Mouse (Mus musculus) heart, embryonic 11.5 days (tissue): Measurements from ENCODE around the gene Jazf1. TPM values are rescaled to one million over a fixed set of nuclear protein-coding genes. Genes with fewer than 3 reads are reported as not detected.
A peak's percentile ranks its signal among the peaks of the same experiment; 100 is the strongest.

Experiments
- ATAC-seq: fragments of 200-750 bp; cut with Nextera tagmentation; replicated peaks from 2 replicates; pipeline ENCODE4 v1.8.0; 2017; ENCODE audit warnings: moderate library complexity; ENCODE audit not compliant: insufficient number of reproducible peaks, low FRiP score, low TSS enrichment
- H3K27ac ChIP-seq: fragments of 300-500 bp; sonication (generic); 2 replicates; pipeline ENCODE4 v1.5.1; 2014; ENCODE audit warnings: mild to moderate bottlenecking, low read depth, low read length
- H3K27me3 ChIP-seq: fragments of 300-500 bp; sonication (generic); 2 replicates; pipeline ENCODE4 v1.6.1; 2014; ENCODE audit warnings: mild to moderate bottlenecking, low read length, mixed read lengths; ENCODE audit not compliant: control insufficient read depth, insufficient read depth
- H3K36me3 ChIP-seq: fragments of 300-500 bp; sonication (generic); 2 replicates; pipeline ENCODE4 v1.6.1; 2014; ENCODE audit warnings: mild to moderate bottlenecking, low read length, moderate library complexity, mixed read lengths; ENCODE audit not compliant: control insufficient read depth, insufficient read depth
- H3K4me1 ChIP-seq: fragments of 300-500 bp; sonication (generic); 2 replicates; pipeline ENCODE4 v1.6.1; 2014; ENCODE audit warnings: low read length; ENCODE audit not compliant: control insufficient read depth, insufficient read depth
- H3K4me2 ChIP-seq: fragments of 300-500 bp; sonication (generic); 2 replicates; pipeline ENCODE4 v1.6.1; 2014; ENCODE audit warnings: mild to moderate bottlenecking, moderate library complexity
- H3K4me3 ChIP-seq: fragments of 300-500 bp; sonication (generic); 2 replicates; pipeline ENCODE4 v1.5.1; 2014; ENCODE audit warnings: low read depth, low read length
- H3K9ac ChIP-seq: fragments of 300-500 bp; sonication (generic); 2 replicates; pipeline ENCODE4 v1.6.1; 2014; ENCODE audit warnings: mild to moderate bottlenecking, low read depth, low read length, moderate library complexity
- H3K9me3 ChIP-seq: fragments of 300-500 bp; sonication (generic); replicated peaks from 2 replicates; pipeline ENCODE4 v1.6.1; 2016; ENCODE audit warnings: low read length; ENCODE audit not compliant: control insufficient read depth
- WGBS: fragments of 180-500 bp; shearing (Covaris S2); extraction: QIAGEN DNeasy Blood & Tissue Kit; methylation state at CpG from one replicate; pipeline ENCODE4 v1.1.7; 2014; ENCODE audit not compliant: insufficient replicate concordance; 5-methylcytosine and 5-hydroxymethylcytosine counted together
- polyA plus RNA-seq: library from polyadenylated mRNA; unstranded; fragments of >200 nt; fragmentation: Nextera tagmentation; extraction: Ambion mirVana; gene quantifications from 2 replicates; pipeline ENCODE4 v1.2.1, GENCODE M21; 2014

Jazf1 gene
- polyA plus RNA-seq, 1 experiment from 2014 or later, result 11.5 TPM

GRCm38 (mm10) chr6:52822625-52823024 lies 245.8 kb downstream of the Jazf1 start:
- Histone ChIP-seq H3K4me1 (no peaks in the 10 kb centered on the region), H3K9me3 (no peaks in the 10 kb centered on the region), H3K36me3 (no peaks in the 10 kb centered on the region), H3K9ac (no peak overlapping the region), H3K27ac (no peak overlapping the region), H3K4me2 (no peak overlapping the region), H3K4me3 (no peak overlapping the region), H3K27me3 (no peaks in the 10 kb centered on the region)
- WGBS, result 85% methylated on average over 2 of the region's 2 CpGs
- no peak for ATAC-seq

GRCm38 (mm10) chr6:52819353-52819752 lies 249.1 kb downstream of the Jazf1 start:
- H3K9ac ChIP-seq, result no peak overlapping the region
- no peak overlapping the region for H3K4me3 ChIP-seq
- no peaks in the 10 kb centered on the region for H3K36me3 ChIP-seq
- WGBS, result 69% methylated on average over 8 of the region's 8 CpGs
- H3K4me2 ChIP-seq, result no peak overlapping the region
- no peak for ATAC-seq
- no peaks in the 10 kb centered on the region for H3K27me3 ChIP-seq
- H3K9me3 ChIP-seq, result no peaks in the 10 kb centered on the region
- no peak overlapping the region for H3K27ac ChIP-seq
- H3K4me1 ChIP-seq, result no peaks in the 10 kb centered on the region; the same call in 1 of the 2 replicates

GRCm38 (mm10) chr6:52818041-52818440 lies 250.4 kb downstream of the Jazf1 start:
- Histone ChIP-seq H3K4me3 (no peak overlapping the region), H3K9me3 (no peaks in the 10 kb centered on the region), H3K4me2 (no peak overlapping the region), H3K27me3 (no peaks in the 10 kb centered on the region), H3K4me1 (no peaks in the 10 kb centered on the region; the same call in 1 of the 2 replicates), H3K9ac (no peak overlapping the region), H3K36me3 (no peaks in the 10 kb centered on the region), H3K27ac (no peak overlapping the region)
- 81% methylated on average over 4 of the region's 4 CpGs for WGBS
- ATAC-seq, result no peak

- ATAC-seq, result no peak
- H3K9ac ChIP-seq, result no peak overlapping the region
- no peaks in the 10 kb centered on the region; the same call in 1 of the 2 replicates for H3K4me1 ChIP-seq
- 83% methylated on average over 10 of the region's 10 CpGs for WGBS
- H3K9me3 ChIP-seq, result no peaks in the 10 kb centered on the region
- no peaks in the 10 kb centered on the region for H3K27me3 ChIP-seq
- no peak overlapping the region for H3K27ac ChIP-seq
- no peaks in the 10 kb centered on the region for H3K36me3 ChIP-seq
- H3K4me3 ChIP-seq, result no peak overlapping the region
- H3K4me2 ChIP-seq, result no peak overlapping the region
These were observed 251.1 kb downstream of the Jazf1 start for GRCm38 (mm10) chr6:52817203-52817874.

GRCm38 (mm10) chr6:52805237-52805856 lies 263.1 kb downstream of the Jazf1 start:
- no peak overlapping the region for H3K9ac ChIP-seq
- no peak overlapping the region for H3K4me3 ChIP-seq
- ATAC-seq, result no peak
- WGBS, result 88% methylated on average over 3 of the region's 3 CpGs
- H3K4me2 ChIP-seq, result no peak overlapping the region
- no peaks in the 10 kb centered on the region for H3K27me3 ChIP-seq
- H3K9me3 ChIP-seq, result no peaks in the 10 kb centered on the region
- no peak overlapping the region for H3K27ac ChIP-seq
- no peaks in the 10 kb centered on the region for H3K4me1 ChIP-seq
- H3K36me3 ChIP-seq, result no peaks in the 10 kb centered on the region

GRCm38 (mm10) chr6:52802181-52802580 lies 266.2 kb downstream of the Jazf1 start:
- H3K27ac ChIP-seq, result no peak overlapping the region
- no peak for ATAC-seq
- WGBS, result 64% methylated on average over 9 of the region's 9 CpGs

GRCm38 (mm10) chr6:52797252-52797800 lies 271.1 kb downstream of the Jazf1 start:
- Histone ChIP-seq H3K36me3 (no peaks in the 10 kb centered on the region), H3K4me2 (no peak overlapping the region), H3K9me3 (no peaks in the 10 kb centered on the region), H3K27ac (no peak overlapping the region), H3K9ac (no peak overlapping the region), H3K4me3 (no peak overlapping the region), H3K4me1 (peaks cover 19% of the 10 kb centered on the region), H3K27me3 (no peaks in the 10 kb centered on the region)
- no peak for ATAC-seq
- 46% methylated on average over 6 of the region's 6 CpGs for WGBS

More at GRCm38 (mm10) chr6:52802181-52802580, 266.2 kb downstream of the Jazf1 start:
- Histone ChIP-seq H3K9ac (no peak overlapping the region), H3K27me3 (no peaks in the 10 kb centered on the region), H3K4me1 (peaks cover 5% of the 10 kb centered on the region), H3K4me3 (no peak overlapping the region), H3K9me3 (no peaks in the 10 kb centered on the region), H3K36me3 (no peaks in the 10 kb centered on the region), H3K4me2 (no peak overlapping the region)

GRCm38 (mm10) chr6:52796691-52797090 lies 271.7 kb downstream of the Jazf1 start:
- Histone ChIP-seq H3K27ac (peak overlapping the region; percentile 74; the same call in 1 of the 2 replicates), H3K36me3 (no peaks in the 10 kb centered on the region), H3K4me3 (no peak overlapping the region), H3K27me3 (no peaks in the 10 kb centered on the region), H3K9me3 (no peaks in the 10 kb centered on the region), H3K4me1 (peaks cover 20% of the 10 kb centered on the region), H3K4me2 (no peak overlapping the region), H3K9ac (no peak overlapping the region)
- ATAC-seq, result no peak
- WGBS, result 38% methylated on average over 1 of the region's 1 CpGs
